Mouse (Mus musculus): ENCODE data around the gene Il31. TPM values are rescaled to one million over a fixed set of nuclear protein-coding genes. Genes with fewer than 3 reads are reported as not detected.

The Il31 gene
- polyA plus RNA-seq, 1 experiment from 2014 or later = not detected

DNA sequence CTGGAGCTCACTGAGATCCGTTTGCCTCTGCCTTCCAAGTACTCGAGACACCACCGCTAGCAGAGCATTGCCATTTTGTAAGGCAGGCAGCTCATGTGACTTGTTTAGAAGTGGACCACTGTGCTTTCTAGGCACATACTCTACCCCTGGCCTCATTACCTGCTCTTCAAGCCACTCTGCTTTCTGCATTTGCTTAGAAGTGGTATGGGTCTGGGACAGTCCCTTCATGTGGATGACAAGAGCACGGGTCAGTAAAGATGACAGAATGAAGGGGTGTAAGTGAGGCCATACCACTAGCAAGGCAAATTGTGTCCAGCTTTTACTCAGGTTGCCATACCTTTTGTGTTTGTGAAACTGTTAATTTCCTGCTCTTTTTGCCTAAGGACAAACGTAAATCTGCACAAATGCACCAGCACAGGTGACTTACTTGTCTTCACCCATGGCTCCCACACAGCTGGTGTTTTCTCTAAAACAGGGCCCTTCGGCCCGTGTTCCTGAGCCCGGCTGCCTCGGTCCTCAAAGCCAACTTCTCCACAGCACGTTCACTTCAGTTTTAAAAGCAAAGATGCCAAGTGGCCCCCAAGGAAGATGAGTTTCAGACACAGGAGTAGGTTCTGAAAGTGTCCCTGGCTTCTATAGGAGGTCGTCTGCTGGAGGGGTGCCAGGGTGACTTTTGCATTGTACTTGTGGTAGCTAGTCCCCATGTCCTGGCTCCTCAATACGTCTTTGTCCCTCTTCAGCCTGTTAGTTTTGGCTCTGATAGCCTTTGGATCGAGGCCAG is 57.6 kb downstream of the Il31 start:
- Histone ChIP-seq H3K4me1 (peaks cover 27% of the 10 kb centered on the region), H3K9me3 (no peaks in the 10 kb centered on the region), H3K9ac (replicated peaks) (no peak overlapping the region), H3K27me3 (no peaks in the 10 kb centered on the region), H3K27ac (replicated peaks) (peak overlapping the region; percentile 9; the same call in 1 of the 2 replicates), H3K36me3 (no peaks in the 10 kb centered on the region), H3K4me3 (no peak overlapping the region), H3K4me2 (replicated peaks) (no peak overlapping the region)
- no peak for ATAC-seq (replicated peaks)
- WGBS = 67% methylated on average over 13 of the region's 13 CpGs

Small RNAs within 50 kb of the gene (microRNA-seq; reads per million reads assigned to microRNA genes)
- 1.5 reads per million for gene Mir7647

Other genes with a start within 250 kb of the Il31 start
- 2.7 TPM in 2 replicates for gene Wdr66, start 237.4 kb downstream of the Il31 start, polyA plus RNA-seq (2015; fragmentation: Nextera tagmentation; extraction: Ambion mirVana)
- gene Bcl7a, start 145.7 kb downstream of the Il31 start, polyA plus RNA-seq (2015; fragmentation: Nextera tagmentation; extraction: Ambion mirVana) = 80.6 and 89.3 TPM in 2 replicates
- 16.9 and 17.0 TPM in 2 replicates for gene Mlxip, start 94.7 kb downstream of the Il31 start, polyA plus RNA-seq (2015; fragmentation: Nextera tagmentation; extraction: Ambion mirVana)
- gene Lrrc43, start 184 bp downstream of the Il31 start, polyA plus RNA-seq (2015; fragmentation: Nextera tagmentation; extraction: Ambion mirVana) = 0.36 and 0.83 TPM in 2 replicates
- gene B3gnt4, start 21.0 kb upstream of the Il31 start, polyA plus RNA-seq (2015; fragmentation: Nextera tagmentation; extraction: Ambion mirVana) = 0.87 and 1.7 TPM in 2 replicates
- gene Diablo, start 34.7 kb upstream of the Il31 start, polyA plus RNA-seq (2015; fragmentation: Nextera tagmentation; extraction: Ambion mirVana) = 113 and 119 TPM in 2 replicates
- 3.8 and 4.0 TPM in 2 replicates for gene Gm49027, start 36.0 kb upstream of the Il31 start, polyA plus RNA-seq (2015; fragmentation: Nextera tagmentation; extraction: Ambion mirVana)
- gene Vps33a, start 83.5 kb upstream of the Il31 start, polyA plus RNA-seq (2015; fragmentation: Nextera tagmentation; extraction: Ambion mirVana) = 41.2 and 42.3 TPM in 2 replicates
- gene Clip1, start 195.1 kb upstream of the Il31 start, polyA plus RNA-seq (2015; fragmentation: Nextera tagmentation; extraction: Ambion mirVana) = 80.0 and 84.5 TPM in 2 replicates
- 83.7 and 87.8 TPM in 2 replicates for gene Zcchc8, start 231.6 kb upstream of the Il31 start, polyA plus RNA-seq (2015; fragmentation: Nextera tagmentation; extraction: Ambion mirVana)